Mouse (Mus musculus) CD8-positive naive resting alpha-beta T cell, adult 57 days (primary cell): ENCODE results near the gene Rtn4ip1. TPM values are rescaled to one million over a fixed set of nuclear protein-coding genes. Genes with fewer than 3 reads are reported as not detected.

Source experiments
- total RNA-seq: library from RNA; stranded (reverse); gene quantifications from one replicate; pipeline ENCODE4 v1.2.4, GENCODE M21; 2023

The Rtn4ip1 gene
- 12.7 TPM for total RNA-seq

GRCm38 (mm10) chr10:43901578-43902194 lies at the start of gene Rtn4ip1, which contains the start of gene Qrsl1:
Gene Rtn4ip1 (plus strand): TSS chr10:43901807.
Gene Qrsl1 (minus strand): TSS chr10:43901745.

Other genes with a start within 250 kb of the Rtn4ip1 start
- 14.0 TPM for gene Qrsl1, start 62 bp upstream of the Rtn4ip1 start, total RNA-seq
- gene Crybg1, start 247.0 kb downstream of the Rtn4ip1 start, total RNA-seq: 25.8 TPM